Mouse (Mus musculus) liver, adult 10 weeks (tissue): Measurements from ENCODE around the gene Hist2h2aa1. TPM values are rescaled to one million over a fixed set of nuclear protein-coding genes. Genes with fewer than 3 reads are reported as not detected.

Source experiments
- polyA plus RNA-seq: library from polyadenylated mRNA; stranded (reverse); fragments of 350-450 nt; fragmentation: Illumina TruSeq; extraction: RNeasy Lipid Tissue Mini Kit (QIAGEN cat#74804); gene quantifications from one replicate; pipeline ENCODE4 v1.2.3, GENCODE M21; 2014; ENCODE audit warnings: low read depth, low replicate concordance

The Hist2h2aa1 gene
- polyA plus RNA-seq = not detected

DNA sequence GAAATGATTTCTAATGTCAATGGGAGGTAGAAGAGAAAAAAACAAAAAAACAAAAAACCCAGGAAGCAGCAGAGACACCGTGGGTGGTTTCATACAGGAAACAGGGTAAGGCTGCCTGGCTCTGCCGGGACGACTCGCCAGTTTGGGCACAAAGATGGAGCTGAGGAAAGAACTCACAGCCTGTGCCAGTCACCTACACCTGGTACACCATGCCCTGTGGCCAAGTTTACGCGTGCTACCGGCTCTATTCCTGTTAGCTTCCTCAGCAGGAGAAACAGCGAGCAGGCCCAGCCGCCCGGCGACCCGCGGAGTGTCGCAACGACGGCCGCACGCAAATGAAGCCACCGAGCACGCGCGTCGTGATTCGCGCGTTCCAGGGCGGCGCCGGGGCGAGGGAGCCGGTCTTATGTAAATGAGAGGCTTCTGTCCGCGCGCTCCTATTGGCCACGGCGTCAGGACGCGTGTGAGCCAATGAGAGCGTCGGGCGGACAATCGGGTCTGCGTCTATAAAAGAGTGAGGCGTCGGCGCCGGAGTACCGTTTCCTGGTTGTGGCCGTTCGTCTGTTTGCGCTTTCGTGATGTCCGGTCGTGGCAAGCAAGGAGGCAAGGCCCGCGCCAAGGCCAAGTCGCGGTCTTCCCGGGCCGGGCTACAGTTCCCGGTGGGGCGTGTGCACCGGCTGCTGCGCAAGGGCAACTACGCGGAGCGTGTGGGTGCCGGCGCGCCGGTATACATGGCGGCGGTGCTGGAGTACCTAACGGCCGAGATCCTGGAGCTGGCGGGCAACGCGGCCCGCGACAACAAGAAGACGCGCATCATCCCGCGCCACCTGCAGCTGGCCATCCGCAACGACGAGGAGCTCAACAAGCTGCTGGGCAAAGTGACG lies at the start of gene Hist2h2aa1:
Gene Hist2h2aa1 (plus strand): TSS at position 495 of the 884 bp plus-strand sequence.

GRCm38 (mm10) chr3:96219661-96220130 lies 25.6 kb upstream of the Hist2h2aa1 start, which contains the start of the genes Bola1 and Hist2h2ab:
Gene Bola1, minus strand, starts transcription at chr3:96219709.
Gene Hist2h2ab, plus strand, starts transcription at chr3:96219865.

DNA sequence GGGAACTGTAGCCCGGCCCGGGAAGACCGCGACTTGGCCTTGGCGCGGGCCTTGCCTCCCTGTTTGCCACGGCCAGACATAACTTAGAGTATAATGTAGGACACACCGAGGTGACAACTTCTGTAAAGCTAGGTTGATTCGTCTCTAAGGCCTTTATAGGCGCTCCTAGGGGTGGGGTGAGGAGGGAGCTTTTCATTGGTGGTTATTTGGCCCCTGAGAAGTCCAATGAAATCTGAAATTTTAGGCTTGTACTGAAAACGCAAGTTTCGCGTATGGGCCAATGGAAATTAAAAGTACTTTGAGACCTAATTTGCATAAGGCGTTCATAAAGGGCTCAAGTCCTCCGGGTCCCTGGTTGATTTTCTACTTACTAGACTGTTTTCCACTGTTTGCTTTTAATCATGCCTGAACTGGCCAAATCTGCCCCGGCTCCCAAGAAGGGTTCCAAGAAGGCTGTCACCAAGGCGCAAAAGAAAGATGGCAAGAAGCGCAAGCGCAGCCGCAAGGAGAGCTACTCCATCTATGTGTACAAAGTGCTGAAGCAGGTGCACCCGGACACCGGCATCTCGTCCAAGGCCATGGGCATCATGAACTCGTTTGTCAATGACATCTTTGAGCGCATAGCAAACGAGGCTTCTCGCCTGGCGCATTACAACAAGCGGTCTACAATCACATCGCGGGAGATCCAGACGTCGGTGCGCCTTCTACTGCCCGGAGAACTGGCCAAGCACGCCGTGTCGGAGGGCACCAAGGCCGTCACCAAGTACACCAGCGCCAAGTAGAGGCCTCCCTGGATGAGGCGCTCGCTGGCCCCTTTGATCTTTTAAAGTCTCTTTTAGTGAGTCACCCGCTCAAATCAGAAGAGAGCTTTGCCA lies 24.3 kb upstream of the Hist2h2aa1 start, which contains the start of the genes Hist2h2ac and Hist2h2be:
Gene Hist2h2ac (minus strand): TSS at position 116 of the 875 bp plus-strand sequence.
Gene Hist2h2be (plus strand): TSS at position 355 of the 875 bp plus-strand sequence.

GRCm38 (mm10) chr3:96238954-96239793 lies 6.1 kb upstream of the Hist2h2aa1 start, which contains the start of gene Hist2h3c2:
Gene Hist2h3c2, minus strand, starts transcription at chr3:96239127.

GRCm38 (mm10) chr3:96239949-96240798 lies 5.1 kb upstream of the Hist2h2aa1 start, which contains the start of gene Hist2h2aa2:
Gene Hist2h2aa2, minus strand, starts transcription at chr3:96240276.

DNA sequence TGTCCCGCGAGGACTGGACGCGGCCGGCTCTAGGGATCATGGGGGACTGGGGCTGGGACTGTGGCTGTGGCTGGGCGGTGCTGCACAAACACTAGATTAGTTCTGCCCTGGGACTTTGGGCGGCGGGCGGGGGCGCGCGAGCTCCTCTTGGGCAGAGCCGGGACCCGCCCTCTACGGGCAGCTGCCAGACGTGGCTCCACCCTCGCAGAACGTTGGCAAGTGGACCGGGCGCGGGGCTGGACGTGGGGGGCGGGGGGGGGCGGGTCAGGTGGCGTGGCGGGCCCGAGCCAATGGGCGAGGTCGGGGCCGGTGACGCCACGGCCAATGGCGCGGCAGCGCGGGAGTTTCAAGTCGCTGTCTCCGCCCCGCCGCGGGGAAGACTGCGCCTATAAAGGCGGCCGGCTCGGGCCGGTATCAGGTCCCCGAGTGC lies 1.1 kb downstream of the Hist2h2aa1 start, which contains the start of gene Hist2h3c1:
Gene Hist2h3c1 (plus strand): TSS at position 259 of the 430 bp plus-strand sequence.

GRCm38 (mm10) chr3:96262979-96263550 lies 17.8 kb downstream of the Hist2h2aa1 start, which contains the start of gene Hist2h4:
Gene Hist2h4, minus strand, starts transcription at chr3:96263311.

GRCm38 (mm10) chr3:96268051-96268775 lies 22.9 kb downstream of the Hist2h2aa1 start, which contains the start of gene Hist2h3b:
Gene Hist2h3b, plus strand, starts transcription at chr3:96268654.

DNA sequence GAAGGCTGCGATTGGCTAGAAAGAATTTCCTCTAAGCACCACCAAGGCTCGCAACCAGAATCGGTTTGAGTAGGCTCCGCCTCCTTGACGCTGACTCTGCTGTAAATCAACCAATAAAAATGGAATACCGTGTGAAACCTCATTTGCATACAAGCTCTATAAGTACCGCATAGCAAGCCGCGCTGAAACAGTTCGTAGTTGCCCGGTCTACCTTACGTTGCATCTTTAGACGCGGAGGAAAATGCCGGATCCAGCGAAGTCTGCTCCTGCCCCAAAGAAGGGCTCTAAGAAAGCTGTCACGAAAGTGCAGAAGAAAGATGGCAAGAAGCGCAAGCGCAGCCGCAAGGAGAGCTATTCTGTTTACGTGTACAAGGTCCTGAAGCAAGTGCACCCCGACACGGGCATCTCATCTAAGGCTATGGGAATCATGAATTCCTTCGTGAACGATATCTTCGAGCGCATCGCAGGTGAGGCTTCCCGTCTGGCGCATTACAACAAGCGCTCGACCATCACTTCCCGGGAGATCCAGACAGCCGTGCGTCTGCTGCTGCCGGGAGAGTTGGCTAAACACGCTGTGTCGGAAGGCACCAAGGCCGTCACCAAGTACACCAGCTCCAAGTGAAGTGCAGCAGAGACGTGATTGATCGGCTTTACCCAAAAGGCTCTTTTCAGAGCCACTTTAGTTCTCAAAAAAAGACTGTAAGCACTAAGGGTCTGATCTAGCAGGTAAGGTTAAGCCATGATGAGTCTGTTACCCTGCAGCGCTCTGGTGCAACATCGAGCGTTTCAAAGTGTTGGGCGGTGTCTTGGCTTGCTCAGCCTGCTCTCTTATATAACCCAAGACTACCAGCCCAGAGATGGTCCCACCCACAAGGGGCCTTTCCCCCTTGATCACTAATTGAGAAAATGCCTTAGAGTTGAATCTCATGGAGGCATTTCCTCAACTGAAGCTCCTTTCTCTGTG lies 24.5 kb downstream of the Hist2h2aa1 start, which contains the start of gene Hist2h2bb:
Gene Hist2h2bb (plus strand): TSS at position 242 of the 964 bp plus-strand sequence.

DNA sequence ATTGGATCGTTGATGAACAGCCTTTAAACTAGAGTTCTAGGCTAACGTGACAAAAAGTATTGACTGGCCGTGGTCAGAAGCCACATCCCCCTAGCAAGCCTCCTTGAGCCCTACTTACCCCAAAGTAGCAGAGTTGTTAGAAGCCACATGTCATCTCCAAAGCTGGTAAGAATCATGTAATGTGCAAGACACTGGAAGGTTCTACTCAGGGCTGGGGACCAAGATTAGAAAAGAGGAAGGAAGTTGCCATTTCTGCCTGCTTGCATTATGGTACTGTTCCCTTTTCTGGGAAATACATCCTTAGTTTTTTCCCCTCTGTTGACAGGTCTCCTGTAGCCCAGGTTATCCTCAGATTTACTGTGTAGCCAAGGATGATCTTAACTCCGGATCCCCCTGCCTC lies 48.5 kb downstream of the Hist2h2aa1 start, which contains the start of gene Fcgr1:
Gene Fcgr1 (minus strand): TSS at position 183 of the 400 bp plus-strand sequence.

Other genes with a start within 250 kb of the Hist2h2aa1 start
- gene Plekho1, start 249.5 kb upstream of the Hist2h2aa1 start, polyA plus RNA-seq = 1.3 TPM
- gene Vps45, start 187.0 kb upstream of the Hist2h2aa1 start, polyA plus RNA-seq = 18.5 TPM
- 9.9 TPM for gene Otud7b, start 141.0 kb upstream of the Hist2h2aa1 start, polyA plus RNA-seq
- 1.4 TPM for gene Mtmr11, start 83.5 kb upstream of the Hist2h2aa1 start, polyA plus RNA-seq
- gene Sf3b4, start 73.2 kb upstream of the Hist2h2aa1 start, polyA plus RNA-seq = 4.1 TPM
- not detected for gene Sv2a, start 64.3 kb upstream of the Hist2h2aa1 start, polyA plus RNA-seq
- 3.3 TPM for gene Bola1, start 25.8 kb upstream of the Hist2h2aa1 start, polyA plus RNA-seq
- not detected for gene Hist2h2ab, start 25.6 kb upstream of the Hist2h2aa1 start, polyA plus RNA-seq
- gene Hist2h2ac, start 24.6 kb upstream of the Hist2h2aa1 start, polyA plus RNA-seq = not detected
- gene Hist2h2be, start 24.4 kb upstream of the Hist2h2aa1 start, polyA plus RNA-seq = 2.7 TPM
- 2.9 TPM for gene Hist2h3c2, start 6.4 kb upstream of the Hist2h2aa1 start, polyA plus RNA-seq
- not detected for gene Hist2h2aa2, start 5.2 kb upstream of the Hist2h2aa1 start, polyA plus RNA-seq
- 21.3 TPM for gene Hist2h3c1, start 1.2 kb downstream of the Hist2h2aa1 start, polyA plus RNA-seq
- 0.48 TPM for gene Hist2h4, start 17.8 kb downstream of the Hist2h2aa1 start, polyA plus RNA-seq
- gene Hist2h3b, start 23.2 kb downstream of the Hist2h2aa1 start, polyA plus RNA-seq = not detected
- not detected for gene Hist2h2bb, start 24.3 kb downstream of the Hist2h2aa1 start, polyA plus RNA-seq
- gene Fcgr1, start 48.5 kb downstream of the Hist2h2aa1 start, polyA plus RNA-seq = 1.2 TPM
- gene BC107364, start 206.8 kb downstream of the Hist2h2aa1 start, polyA plus RNA-seq = not detected